Mouse (Mus musculus): ENCODE results near the gene Rnase9.
"Not testable (repeated sequence)": the region's sequence is repeated elsewhere in the genome, so short reads cannot be mapped to it uniquely, and the experiment has no call there.

Rnase9 gene

DNA sequence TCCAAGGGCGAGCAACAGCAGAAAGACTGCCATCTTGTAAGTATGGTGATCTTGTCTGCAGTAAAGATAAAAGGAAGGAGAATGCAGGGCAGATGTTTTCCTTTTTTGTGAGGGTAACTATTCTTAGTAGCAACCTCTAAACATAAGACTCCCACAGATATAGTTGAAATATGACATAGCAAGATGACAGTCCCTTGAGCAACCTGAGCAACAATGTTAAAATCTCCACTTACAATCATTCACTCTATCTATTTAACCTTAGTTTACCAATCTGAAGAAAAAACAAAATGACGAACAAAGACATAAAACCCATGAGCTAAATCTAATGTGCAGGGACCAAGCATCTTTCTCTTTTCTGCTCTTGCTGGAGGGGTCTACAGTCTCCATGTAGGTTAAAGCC lies 8.4 kb upstream of the Rnase9 start, which contains the start of gene Rnase11:
Rnase11 (minus strand) TSS at position 101 of the 400 bp plus-strand sequence.
- no peak for DNase-seq (ENCODE audit: low spot score)

DNA sequence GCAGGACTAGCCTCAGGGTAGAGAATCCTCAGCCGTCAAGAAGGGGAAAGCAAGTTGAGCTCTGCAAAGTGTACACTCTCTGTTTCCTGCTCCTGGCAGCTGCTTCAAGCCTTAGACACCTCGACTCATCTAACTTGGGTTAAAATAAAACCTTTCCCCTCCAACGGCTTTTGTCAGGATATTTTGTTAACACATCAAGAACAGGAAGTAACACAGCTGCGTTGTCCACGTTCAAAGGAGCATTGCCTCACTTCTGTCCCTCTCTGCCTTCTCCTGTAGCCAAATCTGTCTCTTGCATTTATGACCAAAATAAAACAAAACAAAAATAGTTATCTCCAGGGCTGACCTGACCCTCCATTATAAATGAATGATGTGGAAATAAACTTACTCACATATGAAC lies 6.2 kb upstream of the Rnase9 start:
- DNase-seq (ENCODE audit: low spot score): no peak

DNA sequence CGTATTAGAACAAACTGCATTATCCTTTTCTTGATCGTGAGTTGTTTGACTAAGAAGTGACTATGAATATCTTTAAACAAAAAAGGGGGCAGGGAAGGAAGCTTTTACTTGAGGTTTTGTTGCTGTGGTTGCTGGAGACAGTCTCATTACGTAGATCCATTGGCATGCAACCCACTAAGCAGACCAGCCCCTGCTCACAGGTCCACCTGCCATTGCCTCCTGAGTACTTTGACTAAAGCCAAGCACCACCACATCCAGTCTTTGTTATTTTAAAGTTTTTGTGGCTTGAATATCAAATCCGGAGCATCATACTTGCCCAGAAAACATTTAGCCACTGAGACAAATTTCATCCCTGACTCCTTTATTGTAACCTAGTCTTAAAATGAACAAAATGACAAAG lies 5.5 kb downstream of the Rnase9 start:
- DNase-seq (ENCODE audit: low spot score): no peak

DNA sequence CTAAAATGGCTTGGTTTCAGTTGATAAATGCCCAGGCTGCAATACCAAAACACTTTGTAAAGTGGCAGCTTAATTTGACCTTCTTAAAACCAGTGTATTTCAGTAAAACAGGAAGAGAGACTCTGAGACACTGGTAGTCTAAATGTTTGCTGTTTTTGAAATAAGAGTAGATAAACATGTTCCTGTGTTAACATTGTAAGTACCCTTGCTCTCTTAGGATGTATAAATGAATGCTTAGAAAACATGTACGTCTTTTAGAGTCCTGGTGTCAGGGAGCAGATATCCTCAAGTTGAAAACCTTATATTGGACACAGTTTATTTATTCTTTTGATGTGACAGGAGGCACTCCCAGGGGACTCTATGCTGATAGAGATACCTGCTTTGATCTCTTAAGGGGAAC lies 6.5 kb downstream of the Rnase9 start:
- no peak for DNase-seq (ENCODE audit: low spot score)

DNA sequence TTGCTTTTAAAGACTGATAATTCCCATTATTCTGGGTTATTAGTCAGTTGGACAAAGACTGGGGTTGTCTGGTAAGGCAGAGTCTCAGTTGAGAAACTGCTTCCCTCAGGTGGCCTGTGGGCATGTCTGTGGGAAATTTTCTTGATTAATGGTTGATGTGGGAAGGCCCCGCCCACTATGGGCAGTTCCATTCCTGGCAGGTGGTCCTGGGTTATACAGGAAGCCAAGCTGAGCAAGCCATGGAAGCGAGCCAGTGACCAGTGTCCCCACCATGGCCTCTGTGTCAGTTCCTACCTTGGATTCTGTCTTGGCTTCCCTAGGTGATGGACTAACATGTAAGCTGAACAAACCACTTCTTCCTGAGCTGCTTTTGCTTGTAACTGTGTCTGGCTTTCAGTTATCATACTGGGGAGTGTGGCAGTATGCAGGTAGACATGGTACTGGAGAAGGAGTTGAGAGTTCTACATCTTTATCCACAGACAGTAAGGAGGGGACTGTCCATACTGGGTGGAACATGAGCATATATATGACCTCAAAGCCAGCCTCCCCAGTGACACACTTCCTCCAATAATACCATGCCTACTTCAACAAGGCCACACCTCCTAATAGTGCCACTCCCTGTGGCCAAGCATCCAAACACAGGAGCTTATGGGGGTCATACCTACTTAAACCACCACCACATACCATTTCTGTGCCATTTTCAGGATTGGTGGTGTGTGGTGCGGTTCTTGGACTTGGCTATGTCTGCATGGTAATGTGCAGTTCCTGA lies 14.1 kb downstream of the Rnase9 start:
- DNase-seq (ENCODE audit: low spot score): no peak

DNA sequence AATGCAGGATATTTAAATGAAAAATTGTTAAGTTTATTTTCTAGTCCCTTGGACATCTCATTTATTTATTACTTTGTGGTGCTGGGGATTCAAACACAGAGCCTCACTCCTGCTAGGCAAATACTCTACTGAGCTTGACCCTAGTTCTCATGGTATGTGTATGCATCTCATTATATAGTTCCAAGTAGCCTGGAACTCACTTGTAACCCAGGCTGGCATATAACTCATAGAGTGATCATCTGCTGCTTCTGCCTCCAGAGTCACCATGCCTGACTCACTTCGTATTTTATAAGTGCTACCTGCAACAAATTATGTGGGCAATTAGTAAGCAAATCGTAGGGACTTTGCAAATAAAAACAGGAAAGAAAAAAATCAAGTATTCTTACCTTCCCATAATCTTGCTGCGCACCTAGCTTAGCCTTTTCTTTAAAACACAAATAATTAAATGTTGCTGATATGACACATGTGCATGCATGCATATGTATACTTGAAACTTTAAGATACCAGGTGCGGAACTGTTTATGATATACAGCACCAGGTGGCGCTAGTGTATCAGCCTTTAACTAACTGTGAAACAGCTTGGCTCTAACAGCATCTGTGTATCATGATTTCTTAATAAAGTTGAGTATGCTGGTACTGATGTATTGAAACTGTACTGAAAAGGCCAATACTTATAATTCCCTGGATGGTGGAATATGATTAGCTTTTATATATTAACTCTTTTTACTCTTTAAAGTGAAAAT lies 15.1 kb downstream of the Rnase9 start:
- no peak for DNase-seq (ENCODE audit: low spot score)

DNA sequence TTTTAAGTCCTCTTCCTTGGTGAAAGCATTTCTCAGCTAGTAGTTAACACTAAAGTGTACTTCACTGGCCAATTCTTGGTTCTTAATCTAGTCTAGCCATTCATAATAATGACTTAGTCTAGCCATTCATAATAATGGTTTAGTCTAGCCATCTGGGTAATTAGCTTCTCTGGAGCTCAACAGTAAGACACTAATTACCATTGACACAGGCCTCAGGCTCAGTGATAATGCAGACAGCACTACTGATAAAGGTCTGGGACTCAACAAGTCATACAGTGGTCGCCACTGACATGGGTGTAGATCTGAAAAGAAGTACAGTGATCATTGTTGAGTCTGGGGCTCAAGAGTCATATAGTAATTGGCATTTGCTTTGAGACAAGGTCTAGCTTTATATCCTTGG lies 16.8 kb downstream of the Rnase9 start:
- no peak for DNase-seq (ENCODE audit: low spot score)

DNA sequence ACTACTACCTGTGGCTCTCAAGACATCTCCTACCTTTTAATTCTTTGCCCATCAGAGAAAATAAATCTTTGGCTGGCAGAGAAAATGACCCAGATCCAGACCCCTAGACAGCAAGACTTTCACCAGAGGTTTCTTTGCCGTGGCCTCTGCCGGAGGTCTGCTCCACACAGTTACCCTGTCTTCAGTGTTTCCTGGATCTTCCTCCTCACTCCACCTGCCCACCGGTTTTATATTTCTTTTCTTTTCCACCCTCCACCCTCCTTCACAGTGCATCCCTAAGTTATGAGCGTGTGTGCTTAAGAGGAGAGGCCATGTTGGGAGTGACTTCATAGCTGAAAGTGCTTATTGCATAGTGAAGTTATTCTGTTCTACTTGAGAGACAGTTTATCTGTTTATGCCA lies 18.2 kb downstream of the Rnase9 start:
- DNase-seq (ENCODE audit: low spot score): no peak

DNA sequence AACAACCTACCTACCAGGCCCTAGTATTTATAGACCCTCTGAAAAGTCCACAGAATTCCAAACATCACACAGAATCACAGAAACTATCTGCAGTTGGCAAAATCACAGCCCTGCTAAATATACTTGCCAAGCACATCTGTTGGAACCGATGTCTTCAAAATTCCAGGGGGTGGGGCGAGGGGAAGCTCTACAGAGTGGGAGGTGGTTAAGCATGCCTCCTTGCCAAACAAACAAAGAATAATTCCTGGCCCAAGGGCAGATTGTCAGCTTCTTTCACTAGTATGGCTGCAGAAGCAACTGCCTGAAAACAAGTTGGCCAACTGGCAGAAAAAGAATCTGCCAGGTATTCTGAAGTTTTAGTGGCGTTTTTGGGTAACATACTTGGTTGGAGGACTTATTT lies 24.4 kb downstream of the Rnase9 start:
- DNase-seq (ENCODE audit: low spot score): no peak

DNA sequence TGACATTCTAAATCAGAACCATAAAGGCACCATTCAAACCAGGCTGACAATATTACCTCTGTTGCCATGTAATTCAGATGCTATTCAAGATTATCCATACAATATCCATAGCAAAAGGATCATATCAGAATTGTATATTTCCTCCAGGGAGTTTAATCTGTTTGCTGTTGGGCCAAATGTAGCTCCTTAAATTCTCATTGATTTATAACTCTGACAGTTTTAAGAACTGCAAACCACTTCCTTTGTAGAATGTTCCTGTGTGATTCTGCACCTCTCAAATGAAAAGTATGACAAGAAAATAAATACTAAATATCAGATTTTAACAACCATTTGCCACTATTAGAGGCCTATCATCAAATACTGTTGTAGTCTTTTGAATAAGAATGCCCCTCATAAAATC lies 25.9 kb downstream of the Rnase9 start:
- DNase-seq (ENCODE audit: low spot score): no peak

DNA sequence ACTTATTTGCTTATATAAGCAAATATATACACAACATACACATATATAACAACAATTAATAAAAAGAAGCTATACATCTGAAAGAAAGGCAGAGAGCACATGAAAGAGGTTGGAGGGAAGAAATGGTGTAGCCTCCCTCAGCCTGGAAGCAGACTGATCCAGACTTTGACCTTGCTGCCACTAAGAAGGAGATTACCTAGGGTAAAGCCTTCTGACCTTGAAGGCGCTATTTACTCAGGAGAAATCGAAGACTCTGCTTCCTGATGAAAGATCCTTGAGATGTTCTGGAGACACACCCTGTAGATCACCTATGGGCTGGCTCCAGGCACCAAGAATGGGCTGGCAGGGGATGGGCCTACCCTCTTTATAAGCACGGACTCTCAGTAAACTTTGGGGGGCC lies 26.9 kb downstream of the Rnase9 start:
- not testable (repeated sequence) for DNase-seq (ENCODE audit: low spot score)

DNA sequence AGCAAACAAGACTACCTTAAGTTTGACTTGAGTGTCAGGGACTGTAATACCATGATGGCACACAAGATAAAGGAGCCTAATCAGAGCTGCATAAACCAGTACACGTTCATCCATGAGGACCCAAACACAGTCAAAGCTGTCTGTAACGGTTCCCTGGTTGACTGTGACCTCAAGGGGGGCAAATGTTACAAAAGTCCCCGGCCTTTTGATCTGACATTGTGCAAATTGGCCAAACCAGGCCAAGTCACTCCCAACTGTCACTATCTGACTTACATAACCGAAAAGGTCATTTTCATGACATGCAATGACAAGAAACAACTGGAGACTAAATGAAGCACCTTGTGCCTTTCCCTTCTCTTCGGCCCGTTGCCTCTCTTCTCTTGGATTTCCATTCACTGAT lies 32.1 kb downstream of the Rnase9 start:
- DNase-seq (ENCODE audit: low spot score): no peak

DNA sequence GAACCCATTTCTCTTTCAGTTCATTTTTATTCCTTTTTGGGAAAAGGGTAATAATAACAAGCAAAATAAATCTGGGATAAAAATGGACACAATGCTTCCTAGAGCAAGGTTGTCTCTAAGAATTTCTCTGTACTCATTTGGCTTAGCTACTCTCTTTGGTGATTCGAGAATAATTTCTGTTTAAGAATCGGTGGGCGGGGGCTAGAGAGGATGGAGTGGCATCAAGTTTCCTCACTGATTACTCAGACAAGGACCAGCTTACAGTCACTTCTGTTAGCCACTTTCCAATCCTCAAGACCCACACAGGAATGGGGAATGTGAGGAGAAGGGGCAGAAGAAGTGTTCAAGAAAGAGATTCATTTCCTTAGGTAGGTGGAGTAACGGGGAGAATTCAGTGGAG lies 32.9 kb downstream of the Rnase9 start:
- no peak for DNase-seq (ENCODE audit: low spot score)

DNA sequence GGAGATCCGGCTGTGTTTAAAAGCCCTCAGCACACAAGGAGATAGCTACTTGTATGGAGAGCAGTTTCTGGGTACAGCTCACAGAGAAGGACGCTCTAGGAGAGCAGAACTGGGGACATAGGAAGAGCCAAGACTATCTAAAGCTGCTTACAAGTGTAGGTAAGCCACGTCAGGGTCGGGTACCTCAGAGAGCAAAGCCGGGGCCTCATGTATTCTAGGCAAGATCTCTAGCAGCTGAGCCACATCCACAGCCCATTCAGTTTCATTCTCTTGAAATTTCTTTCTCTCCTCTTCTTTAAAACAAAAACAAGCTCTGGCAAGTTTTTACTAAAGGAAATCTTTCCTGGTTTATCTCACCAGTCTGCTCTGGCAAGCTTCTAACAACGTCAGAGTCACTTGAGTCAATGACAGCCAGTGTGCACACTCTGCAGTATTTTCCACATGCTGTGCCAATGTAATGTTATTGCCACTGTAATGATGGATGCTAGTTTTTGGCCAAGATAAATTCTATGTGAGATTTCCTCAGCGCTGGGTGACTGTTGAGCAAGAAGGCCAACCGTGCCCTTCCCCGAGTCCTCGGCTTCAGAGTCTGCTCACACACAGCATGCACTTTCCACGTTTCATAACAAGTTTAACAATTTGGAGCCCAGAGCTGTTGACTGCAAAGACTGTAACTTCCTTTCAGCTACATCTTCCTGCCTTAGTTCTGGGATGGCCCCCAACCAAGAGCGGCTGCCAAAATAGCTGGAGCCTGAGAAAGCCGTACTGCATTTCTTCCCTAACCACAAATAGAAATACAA lies 33.6 kb downstream of the Rnase9 start:
- no peak for DNase-seq (ENCODE audit: low spot score)

DNA sequence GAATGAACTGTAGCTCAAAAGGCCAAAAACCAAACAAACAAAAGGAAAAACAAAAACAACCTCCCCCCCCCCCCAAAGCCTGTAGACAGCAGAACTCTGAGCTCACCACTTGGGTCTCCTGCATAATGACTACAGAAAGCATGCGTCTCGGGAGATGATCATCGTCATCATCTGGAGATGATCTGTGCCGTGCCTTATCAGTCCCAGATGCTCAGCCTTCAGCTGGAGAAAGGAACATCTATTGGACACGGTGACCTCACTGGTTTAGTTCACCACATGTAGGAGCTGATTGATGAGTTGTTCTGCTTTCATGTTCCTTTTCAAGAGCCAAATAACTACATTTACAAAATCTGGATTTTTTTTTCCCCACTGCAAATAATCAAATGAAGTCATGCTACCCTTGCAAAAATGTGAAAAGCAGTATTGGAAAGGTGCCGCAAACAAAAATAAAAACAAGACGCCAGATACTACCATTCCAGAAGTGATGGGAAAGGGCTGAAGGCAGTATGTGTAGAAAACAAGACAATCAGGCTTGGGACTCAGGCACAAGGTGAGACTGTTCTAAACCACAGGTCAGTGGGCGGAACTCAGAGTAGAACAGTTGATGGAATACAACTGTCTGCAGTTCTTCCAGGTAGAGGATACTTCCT lies 34.4 kb downstream of the Rnase9 start, which contains the start of gene Rnase10:
Rnase10 (plus strand) TSS at position 600 of the 650 bp plus-strand sequence.
- DNase-seq (ENCODE audit: low spot score): no peak

DNA sequence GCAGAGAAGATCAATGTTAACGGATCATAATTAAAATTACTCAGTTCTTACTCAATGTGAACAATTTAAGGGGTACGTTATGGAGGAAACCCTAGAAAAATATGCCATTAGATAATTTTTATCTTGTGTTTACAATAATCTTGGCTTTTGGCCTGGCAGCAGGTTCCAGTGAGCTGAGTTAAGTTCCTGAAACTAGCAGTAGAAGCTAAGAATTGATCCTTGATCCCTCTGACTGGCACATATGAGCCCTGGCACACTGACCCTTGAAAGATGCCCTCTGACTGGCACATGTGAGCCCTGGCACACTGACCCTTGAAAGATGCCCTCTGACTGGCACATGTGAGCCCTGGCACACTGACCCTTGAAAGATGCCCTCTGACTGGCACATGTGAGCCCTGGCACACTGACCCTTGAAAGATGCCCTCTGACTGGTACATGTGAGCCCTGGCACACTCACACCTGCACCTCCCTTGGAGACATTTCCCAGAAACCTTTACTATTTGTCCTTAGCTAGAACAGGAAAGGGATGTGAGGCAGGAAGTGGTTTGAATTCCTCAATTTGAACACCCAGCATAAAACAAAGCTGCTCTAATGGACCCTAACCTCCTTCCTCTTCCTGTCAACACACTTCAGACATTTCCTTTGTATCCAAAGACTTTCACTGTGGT lies 43.5 kb downstream of the Rnase9 start:
- no peak for DNase-seq (ENCODE audit: low spot score)

DNA sequence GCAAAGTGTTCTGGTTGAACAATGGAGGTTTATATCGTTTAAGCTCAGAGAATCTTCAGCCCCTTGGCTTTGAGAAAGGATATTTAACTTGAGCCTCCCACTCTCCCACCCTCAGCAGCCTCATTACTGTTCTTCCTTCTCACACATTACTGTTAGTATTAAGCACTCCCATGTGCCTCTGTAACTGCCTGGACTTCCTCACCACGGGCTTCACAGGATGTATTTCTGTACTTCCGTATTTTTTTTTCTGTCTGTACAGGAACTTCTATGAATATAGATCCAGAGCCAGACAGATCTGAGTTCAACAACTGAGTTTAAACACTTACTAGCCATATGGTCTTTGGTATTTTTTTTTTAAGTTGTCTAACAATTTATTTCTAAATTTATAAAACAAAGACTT lies 44.6 kb downstream of the Rnase9 start:
- no peak for DNase-seq (ENCODE audit: low spot score)

DNA sequence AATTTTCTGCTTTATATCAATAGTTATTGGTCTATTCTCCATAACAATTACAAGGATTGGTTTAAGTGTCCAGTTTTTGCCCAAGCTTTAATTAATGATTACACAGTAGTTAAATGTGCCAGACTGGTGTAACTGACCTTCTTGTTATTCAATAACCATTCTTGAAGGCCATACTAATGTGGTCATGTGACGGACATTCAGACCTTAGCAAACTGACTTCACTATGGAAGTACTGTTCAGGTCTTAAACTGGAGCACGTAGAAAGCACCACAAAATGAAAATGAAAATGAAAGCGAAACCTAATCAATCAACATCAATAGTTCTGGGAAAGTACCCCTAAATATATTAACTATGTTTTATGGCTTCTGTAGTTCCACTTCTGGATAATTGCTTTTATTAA lies 50.6 kb downstream of the Rnase9 start:
- DNase-seq (ENCODE audit: low spot score): no peak

Data from testis, postnatal 14 days (tissue).